Mouse (Mus musculus) cerebellum, postnatal 4 days (tissue): ENCODE measurements at regions not wholly inside any gene's neighbourhood (a gene's known extent, or its start where the extent isn't known, plus 50 kb on each side); places are given as distances from the start of the nearest gene placed in this dataset.
A peak's percentile ranks its signal among the peaks of the same experiment; 100 is the strongest.
"Not testable (repeated sequence)": the region's sequence is repeated elsewhere in the genome, so short reads cannot be mapped to it uniquely, and the experiment has no call there.

Experiments used
- DNase-seq, 2 experiments: peaks; one replicate each; pipeline ENCODE4 v3.0.0; 2022; ENCODE audit warnings: low spot score in 2 of 2, mixed read lengths in 1 of 2

DNA sequence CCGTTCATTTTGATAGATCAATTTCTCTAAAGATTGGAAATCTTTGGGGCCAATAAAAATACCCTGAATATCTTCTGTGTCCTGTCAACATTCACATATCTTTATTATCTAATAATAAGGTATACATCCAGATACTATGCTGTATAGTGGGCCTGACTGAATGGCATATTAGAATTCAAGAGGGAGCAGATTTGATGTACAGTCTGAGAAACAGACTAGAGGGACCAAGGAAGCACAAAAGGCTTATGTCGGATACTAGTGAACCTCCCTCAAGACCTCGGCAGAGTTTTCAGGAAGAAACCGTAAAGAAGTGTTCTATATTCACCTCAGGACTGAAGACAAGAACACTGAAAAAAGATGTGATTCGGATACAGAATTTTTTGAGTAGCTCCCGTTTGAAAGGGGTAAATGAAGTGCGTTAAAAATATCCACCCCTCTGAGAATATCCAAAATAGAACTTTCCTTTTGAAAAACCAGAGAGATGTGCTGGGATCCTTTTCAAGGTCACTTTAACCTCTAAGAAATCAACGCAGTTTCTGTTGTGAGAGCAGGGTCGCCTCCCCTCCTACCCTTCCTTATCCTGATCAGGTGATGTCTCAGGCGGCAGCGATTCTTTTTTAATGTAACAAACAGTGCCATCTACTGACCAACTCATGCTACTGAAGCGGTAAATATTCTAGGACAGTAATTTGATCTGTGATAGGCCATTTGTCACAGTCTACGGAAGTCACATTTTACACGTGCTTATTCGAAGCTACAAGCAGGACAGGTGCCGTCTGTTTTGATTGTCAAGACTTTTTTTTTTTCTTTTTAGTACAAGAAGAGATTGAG lies 485.1 kb upstream of the Hsf2 start:
- DNase-seq, result peak in 1 of 2 experiments; percentile 46

GRCm38 (mm10) chr10:57001723-57002110 lies 484.5 kb upstream of the Hsf2 start:
- no peak for DNase-seq

DNA sequence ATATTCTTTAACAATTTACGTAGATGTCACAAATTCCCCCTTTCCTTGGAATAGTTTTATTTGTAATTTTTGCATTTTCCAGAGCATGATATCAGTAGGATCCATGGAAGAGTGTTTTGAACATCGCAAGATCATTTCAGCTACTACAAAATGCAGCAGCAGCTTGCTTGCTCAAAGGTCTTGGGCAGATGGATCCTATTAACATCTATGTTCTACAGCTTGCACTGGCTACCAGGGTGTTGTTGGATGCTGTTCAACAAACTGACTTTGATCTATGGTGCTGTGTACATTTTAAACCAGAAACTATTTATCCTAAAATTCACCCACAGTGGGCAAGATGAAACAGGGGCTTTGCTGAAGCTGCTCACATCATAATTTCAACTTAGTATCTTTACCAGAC lies 448.5 kb upstream of the Hsf2 start:
- DNase-seq, result no peak

GRCm38 (mm10) chr10:57040201-57040600 lies 446.0 kb upstream of the Hsf2 start:
- no peak for DNase-seq

GRCm38 (mm10) chr10:57046021-57046420 lies 440.2 kb upstream of the Hsf2 start:
- no peak for DNase-seq

DNA sequence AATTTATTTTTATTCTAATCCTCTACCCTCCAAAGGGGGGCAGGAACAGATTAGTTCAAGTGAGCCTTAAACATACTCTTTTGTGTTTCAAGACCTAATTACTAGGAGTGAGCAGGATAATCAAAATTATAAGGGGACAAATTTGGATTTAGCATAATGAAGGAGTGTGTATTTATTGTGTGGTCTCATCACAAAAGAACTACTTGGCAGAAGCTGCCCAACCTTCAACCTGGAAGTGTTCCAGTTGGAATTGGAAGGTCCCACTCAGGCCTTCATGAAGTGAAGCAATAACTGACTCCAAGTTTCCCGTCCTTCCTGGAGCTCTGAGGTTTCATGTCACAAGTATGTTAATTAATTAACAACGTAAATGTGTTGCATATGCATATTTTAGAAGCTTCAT lies 439.3 kb upstream of the Hsf2 start:
- DNase-seq, result no peak

DNA sequence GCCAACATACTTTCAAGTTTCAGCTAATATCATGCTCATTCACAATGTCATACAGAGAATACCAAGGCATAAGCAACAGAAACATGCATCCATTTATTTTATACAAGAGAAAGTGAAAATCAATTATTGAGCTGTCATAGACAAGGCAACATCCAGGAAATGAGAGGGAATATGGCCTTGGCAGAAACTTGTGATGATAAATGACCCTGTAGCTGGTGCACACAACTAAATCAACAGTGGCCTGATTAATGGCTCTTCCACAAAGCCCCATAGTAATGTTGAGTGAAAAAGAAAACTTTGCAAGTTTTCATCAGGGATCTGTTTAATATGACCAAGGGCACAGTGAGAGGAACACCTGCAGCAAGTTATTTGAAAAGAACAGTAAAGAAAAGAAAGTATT lies 438.5 kb upstream of the Hsf2 start:
- DNase-seq, result no peak

DNA sequence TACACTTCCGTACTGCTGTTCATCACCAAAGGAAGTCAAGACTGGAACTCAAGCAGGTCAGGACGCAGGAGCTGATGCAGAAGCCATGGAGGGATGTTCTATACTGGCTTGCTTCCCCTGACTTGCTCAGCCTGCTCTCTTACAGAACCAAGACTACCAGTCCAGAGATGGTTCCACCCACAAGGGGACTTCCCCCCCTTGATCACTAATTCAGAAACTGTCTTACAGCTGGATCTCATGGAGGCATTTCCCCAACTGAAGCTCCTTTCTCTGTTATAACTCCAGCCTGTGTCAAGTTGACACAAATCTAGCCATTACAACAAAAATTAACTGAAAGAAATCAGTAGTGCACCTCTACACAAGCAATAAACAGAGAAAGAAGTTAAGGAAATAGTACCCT lies 432.8 kb upstream of the Hsf2 start:
- not testable (repeated sequence) for DNase-seq

DNA sequence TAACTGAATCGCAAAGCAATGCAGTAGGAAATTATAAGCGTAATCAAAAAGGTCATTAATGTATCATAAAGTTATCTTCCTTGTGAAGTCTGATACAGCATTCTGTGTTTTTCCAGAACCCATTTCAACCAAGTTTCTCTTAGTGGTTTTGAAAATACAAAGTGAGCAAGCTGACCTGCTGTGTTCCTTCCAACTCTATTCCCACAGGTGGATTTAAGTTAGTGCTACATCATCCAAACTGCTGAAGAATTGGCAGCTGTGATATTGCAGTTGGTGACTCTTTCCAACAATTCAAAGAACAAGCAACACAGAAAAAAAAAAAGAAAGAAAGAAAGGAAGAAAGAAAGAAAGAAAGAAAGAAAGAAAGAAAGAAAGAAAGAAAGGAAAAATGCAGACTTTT lies 396.1 kb upstream of the Hsf2 start:
- DNase-seq, result no peak

GRCm38 (mm10) chr10:57095920-57096319 lies 390.3 kb upstream of the Hsf2 start:
- DNase-seq, result peak in 1 of 2 experiments; percentile 3

- no peak for DNase-seq
Measured at GRCm38 (mm10) chr10:57113359-57113758, 372.8 kb upstream of the Hsf2 start.

DNA sequence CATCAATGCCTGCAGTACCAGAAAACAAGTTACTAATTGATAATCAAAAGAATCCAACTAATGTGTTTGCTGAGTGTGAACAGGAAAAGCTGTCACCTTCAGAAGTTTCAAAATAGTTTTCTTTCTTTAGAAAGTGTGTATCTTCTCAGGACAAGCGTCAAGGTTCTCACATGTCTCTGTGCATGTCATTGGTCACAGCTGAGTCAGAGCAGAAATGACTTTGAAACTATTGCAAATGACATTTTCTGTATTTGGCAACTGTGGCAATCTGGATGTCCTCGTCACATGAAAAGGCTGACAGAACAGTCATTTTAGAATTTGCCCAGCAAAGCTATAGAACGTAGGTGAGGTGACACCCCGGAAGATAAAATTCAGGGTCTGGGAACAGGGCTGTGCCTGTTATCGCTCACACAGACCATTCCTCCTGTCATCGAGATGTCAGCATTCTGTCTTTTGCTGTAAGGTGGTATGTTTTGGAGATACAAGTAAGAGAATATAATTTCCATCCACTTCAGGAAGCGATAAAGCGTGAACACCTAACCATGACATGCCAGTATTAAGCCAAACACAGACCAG lies 371.4 kb upstream of the Hsf2 start:
- DNase-seq, result no peak

DNA sequence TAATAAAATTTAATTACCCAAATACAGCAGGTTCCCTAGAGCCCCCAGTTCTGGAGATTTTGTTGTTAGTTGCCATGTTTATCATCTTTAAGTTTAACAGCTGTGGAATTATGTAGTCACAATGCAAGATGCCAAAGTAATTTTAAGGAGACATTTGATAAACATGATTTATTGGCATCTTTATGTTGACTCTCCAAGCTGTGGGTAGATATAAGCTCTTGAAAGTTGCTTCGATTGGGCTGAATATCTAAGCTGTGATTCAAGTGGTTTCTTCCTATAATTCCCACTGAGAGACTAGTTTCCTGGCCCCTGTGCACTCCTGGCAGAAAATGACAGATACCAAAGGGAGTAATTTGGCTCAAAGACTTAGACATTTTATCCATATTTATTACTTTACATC lies 364.7 kb upstream of the Hsf2 start:
- DNase-seq, result no peak

GRCm38 (mm10) chr10:57127185-57127584 lies 359.0 kb upstream of the Hsf2 start:
- no peak for DNase-seq

- no peak for DNase-seq
Measured at GRCm38 (mm10) chr10:57156426-57156825, 329.8 kb upstream of the Hsf2 start.

DNA sequence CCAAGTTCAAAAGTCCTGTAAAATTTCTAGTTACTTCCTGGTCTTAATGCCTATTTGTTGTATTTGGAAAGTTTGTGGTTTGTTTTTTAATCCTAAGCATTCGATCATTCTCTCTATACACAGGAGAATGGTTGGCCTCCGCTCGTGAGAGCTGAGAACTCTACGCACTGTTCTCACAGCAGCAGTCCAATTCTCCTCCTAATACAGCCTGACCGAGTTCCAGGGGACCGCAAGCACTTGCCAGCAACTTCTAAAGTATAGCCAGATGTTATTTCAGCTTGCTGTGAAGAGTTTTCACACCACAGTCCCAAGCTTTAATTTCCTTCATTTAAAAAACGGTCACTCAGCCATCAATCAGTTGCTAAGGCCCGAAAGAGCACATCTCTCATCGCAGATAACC lies 329.3 kb upstream of the Hsf2 start:
- no peak for DNase-seq

DNA sequence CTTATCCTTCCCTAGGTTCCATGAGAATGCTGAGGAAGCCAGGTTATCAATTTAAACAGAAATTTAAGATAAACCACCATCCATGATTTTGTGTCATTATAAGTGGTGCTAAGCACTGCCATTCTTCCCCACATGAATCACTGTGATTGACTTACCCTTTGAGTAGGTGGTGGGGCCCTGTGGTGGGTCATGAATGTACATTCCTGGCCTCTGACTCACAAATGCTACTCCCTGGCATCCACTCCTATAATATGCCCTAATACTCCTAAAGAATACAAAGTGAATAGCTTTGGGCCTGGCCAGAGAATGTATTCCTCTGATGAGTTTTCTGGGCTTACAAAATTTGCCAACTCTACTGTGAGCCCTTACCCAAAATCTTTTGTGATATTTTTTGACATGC lies 325.6 kb upstream of the Hsf2 start:
- DNase-seq, result no peak

GRCm38 (mm10) chr10:57163359-57163758 lies 322.8 kb upstream of the Hsf2 start:
- no peak for DNase-seq

DNA sequence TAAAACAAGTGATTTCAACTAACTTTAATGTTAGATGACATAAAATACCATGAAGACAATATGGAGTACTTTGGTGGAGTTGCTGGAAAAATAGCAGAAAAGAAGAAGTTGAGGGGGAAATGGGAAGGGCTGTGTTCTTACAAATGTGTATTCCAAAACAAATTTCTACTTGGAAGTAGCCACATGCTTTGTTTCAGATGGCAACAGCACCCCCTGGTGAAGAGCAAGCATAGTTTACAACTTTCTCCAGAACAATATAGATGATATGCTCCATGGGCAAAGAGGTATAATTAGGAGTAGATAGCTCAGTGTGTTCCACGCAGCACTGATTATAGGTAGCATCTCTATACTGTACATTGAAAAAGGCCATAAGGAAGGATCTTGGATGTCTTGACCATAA lies 302.6 kb upstream of the Hsf2 start:
- peak; percentile 24 to 48 for DNase-seq

- no peak for DNase-seq
Measured at GRCm38 (mm10) chr10:57210701-57211100, 275.5 kb upstream of the Hsf2 start.

DNA sequence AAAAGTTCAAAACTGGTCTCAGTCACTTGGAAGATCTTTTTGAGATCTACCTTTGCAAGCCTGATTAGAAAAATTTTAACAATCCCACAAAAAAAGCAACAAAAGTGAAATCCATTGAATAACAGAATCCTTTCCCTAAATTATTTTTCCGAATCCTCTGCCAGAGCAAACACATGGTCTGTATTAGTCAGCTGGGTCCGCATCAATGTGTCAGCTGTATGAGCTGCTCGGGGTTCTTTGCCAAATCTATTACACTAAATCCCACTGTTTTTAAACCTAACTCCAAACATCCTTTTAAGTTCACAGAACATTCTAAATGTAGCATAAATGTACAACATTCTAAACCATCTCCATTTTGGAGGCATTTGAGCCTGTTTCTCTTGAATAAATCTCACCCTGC lies 255.1 kb upstream of the Hsf2 start:
- DNase-seq, result no peak

DNA sequence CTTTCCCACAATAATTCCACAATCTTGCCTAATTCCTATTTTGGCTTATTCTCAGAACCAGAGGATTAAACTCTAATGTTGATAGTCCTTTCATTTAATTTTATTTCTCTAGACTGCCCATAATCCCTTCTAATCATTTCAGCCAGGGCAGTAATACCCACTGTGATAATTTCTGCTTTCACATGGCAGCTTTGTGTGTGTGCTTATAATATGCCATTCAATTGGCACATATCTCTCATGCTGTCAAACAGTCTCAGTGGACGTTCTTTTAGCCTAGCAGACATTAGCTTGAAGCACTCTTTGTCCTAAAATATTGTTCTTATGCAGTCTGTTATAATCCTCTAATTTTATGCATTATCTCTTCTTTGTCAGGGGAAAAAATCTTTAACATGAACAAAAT lies 205.0 kb upstream of the Hsf2 start:
- DNase-seq, result no peak

GRCm38 (mm10) chr10:57282896-57283295 lies 203.3 kb upstream of the Hsf2 start:
- DNase-seq, result no peak

DNA sequence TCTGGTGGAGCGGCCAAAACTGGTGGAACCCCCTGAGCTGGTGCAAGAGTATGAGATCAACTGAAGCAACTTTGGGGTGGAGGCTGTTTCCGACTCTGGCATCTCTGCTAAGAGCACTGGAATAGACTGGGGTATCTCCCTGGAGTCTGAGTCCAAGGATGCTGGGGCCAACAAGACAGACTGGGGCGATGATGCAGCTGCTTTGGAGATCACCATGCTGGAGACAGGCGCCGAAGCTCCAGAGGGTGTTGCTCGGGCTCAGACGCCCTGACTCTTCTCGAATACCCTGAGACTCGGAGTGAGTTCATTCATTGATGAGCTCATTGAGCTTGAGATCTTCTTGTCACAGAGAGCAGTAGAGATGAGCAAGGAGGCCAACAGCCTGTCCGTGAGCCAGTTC lies 194.6 kb upstream of the Hsf2 start:
- no peak for DNase-seq
